ENCODE assay signal across 8 mouse cellular contexts in the genomic region with DNA sequence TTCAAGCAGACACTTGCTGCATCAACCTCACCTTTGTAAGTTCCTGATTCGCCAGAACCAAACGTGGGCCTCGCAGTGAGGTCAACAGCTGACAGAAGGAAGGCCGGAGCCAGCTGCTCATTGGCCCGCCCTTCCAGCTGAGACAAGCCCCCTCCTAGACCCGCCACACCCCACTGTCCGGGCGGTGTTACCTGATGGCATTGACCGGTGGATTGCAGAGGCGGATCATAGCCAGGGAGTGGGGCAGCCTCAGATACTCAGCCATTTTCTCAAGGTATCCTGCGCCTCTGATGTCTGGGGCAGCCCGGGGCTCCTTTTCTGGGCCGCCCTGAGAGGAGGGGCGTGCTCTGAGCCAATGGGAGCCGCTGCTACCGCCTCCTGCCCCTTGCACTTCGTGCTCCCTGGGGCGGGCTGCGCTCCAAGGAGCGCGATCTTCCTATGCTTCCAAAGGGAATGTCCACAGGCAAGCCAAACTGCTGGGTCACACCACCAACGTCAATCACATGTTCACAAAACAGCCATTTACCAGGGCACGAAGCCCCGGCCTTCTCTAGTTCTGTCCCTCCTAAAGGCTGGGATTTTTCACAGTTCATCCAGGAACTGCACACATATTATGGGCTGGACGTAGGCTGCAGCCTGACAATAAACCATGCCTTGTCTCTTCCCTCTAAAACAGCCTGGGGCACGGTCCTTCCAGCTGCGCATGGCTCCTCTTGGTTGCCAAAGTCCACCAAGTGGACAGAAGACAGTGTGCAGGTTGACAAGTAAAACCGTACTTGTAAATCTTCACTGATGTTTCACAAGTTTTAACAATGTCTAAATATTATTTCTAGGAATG. TPM values are rescaled to one million over a fixed set of nuclear protein-coding genes. Genes with fewer than 3 reads are reported as not detected.
DNase-seq lines count a peak whose midpoint lies in the region; ATAC-seq and TF ChIP-seq lines count a peak whose summit lies in the region.

A gene (minus strand): TSS at position 292 of the 838 bp plus-strand sequence.

- H3K36me3 ChIP-seq in embryonic facial prominence, embryonic 13.5 days = no peaks in the 10 kb centered on the region
- H3K36me3 ChIP-seq in heart, adult 2 months (ENCODE audit: control insufficient read depth, insufficient read depth, low read length) = no peaks in the 10 kb centered on the region; the same call in 1 of the 2 replicates
- H3K36me3 ChIP-seq in midbrain, embryonic 16.5 days (ENCODE audit: control insufficient read depth, insufficient read depth, low read length) = no peaks in the 10 kb centered on the region

- 6% methylated on average over 28 of the region's 28 CpGs for WGBS in embryonic facial prominence, embryonic 13.5 days
- WGBS in heart, adult 2 months = 7% methylated on average over 27 of the region's 28 CpGs
- WGBS in midbrain, embryonic 16.5 days = 8% methylated on average over 28 of the region's 28 CpGs

- peak within 1 kb of the TSS; percentile 73 for H3K9ac ChIP-seq in embryonic facial prominence, embryonic 13.5 days
- H3K9ac ChIP-seq in heart, adult 2 months (ENCODE audit: low read depth, low read length) = peak within 1 kb of the TSS; percentile 86
- peak within 1 kb of the TSS; percentile 69 for H3K9ac ChIP-seq in midbrain, embryonic 16.5 days (ENCODE audit: low read depth, low read length)

- peak within 1 kb of the TSS; percentile 56 for H3K4me3 ChIP-seq in embryonic facial prominence, embryonic 13.5 days
- peak within 1 kb of the TSS; percentile 71 for H3K4me3 ChIP-seq in heart, adult 2 months
- peak within 1 kb of the TSS; percentile 51 for H3K4me3 ChIP-seq in midbrain, embryonic 16.5 days (ENCODE audit: low read depth, low read length)

- no peaks in the 10 kb centered on the region for H3K9me3 ChIP-seq in embryonic facial prominence, embryonic 13.5 days
- no peaks in the 10 kb centered on the region for H3K9me3 ChIP-seq in midbrain, embryonic 16.5 days (replicated peaks; ENCODE audit: control insufficient read depth, low read length, poor library complexity, severe bottlenecking)

- H3K4me1 ChIP-seq in embryonic facial prominence, embryonic 13.5 days = peaks cover 3% of the 10 kb centered on the region; the same call in 1 of the 2 replicates
- peaks cover 2% of the 10 kb centered on the region for H3K4me1 ChIP-seq in heart, adult 2 months (ENCODE audit: control insufficient read depth, insufficient read depth, low read length)
- H3K4me1 ChIP-seq in midbrain, embryonic 16.5 days (ENCODE audit: control insufficient read depth, insufficient read depth, low read length) = no peaks in the 10 kb centered on the region; the same call in 1 of the 2 replicates

- peak; percentile 29 for DNase-seq in left cerebral cortex, adult 11 months (ENCODE audit: low spot score)
- DNase-seq in left cerebral cortex, adult 9 months (ENCODE audit: low spot score in 2 of 2) = no peak
- DNase-seq in heart, adult 2 months = peak; percentile 81 to 87
- peak; percentile 89 for DNase-seq in kidney, adult 18-20 months
- peak; percentile 79 for DNase-seq in liver
- peak; percentile 36 to 47 for DNase-seq in spleen, postnatal 36 days (ENCODE audit: low spot score in 2 of 2)

- peak within 1 kb of the TSS; percentile 83 for H3K4me2 ChIP-seq in embryonic facial prominence, embryonic 13.5 days
- peak within 1 kb of the TSS; percentile 81 for H3K4me2 ChIP-seq in midbrain, embryonic 16.5 days (ENCODE audit: low read length)

- intact Hi-C loops in heart, adult 2 months (cut with DNase I) = loop anchor here (5.0 kb wide), 1 partner anchor 480 kb away; a partner anchor contains a TSS

- peak; percentile 80 for TF ChIP-seq POLR2A in heart, adult 2 months (IDR thresholded peaks at IDR 0.05; ENCODE audit: insufficient read depth, low read depth, low read length)

- peak; percentile 78 for ATAC-seq in embryonic facial prominence, embryonic 13.5 days (ENCODE audit: insufficient number of reproducible peaks, insufficient read depth, low FRiP score, low TSS enrichment, low read depth)
- ATAC-seq in midbrain, embryonic 16.5 days = peak; percentile 93

- no peak for TF ChIP-seq EP300 in heart, adult 2 months (IDR thresholded peaks at IDR 0.05; ENCODE audit: insufficient read depth, low read depth, low read length)

- H3K27ac ChIP-seq in embryonic facial prominence, embryonic 13.5 days = no peak within 1 kb of the TSS
- H3K27ac ChIP-seq in heart, adult 2 months = peak within 1 kb of the TSS; percentile 86
- H3K27ac ChIP-seq in midbrain, embryonic 16.5 days (ENCODE audit: low read length) = peak within 1 kb of the TSS; percentile 63

- no peaks in the 10 kb centered on the region for H3K79me2 ChIP-seq in heart, adult 2 months (replicated peaks; ENCODE audit: control insufficient read depth, insufficient read depth, low read length)

- H3K27me3 ChIP-seq in embryonic facial prominence, embryonic 13.5 days = no peaks in the 10 kb centered on the region
- H3K27me3 ChIP-seq in heart, adult 2 months (ENCODE audit: control insufficient read depth, insufficient read depth, low read length) = no peaks in the 10 kb centered on the region
- no peaks in the 10 kb centered on the region for H3K27me3 ChIP-seq in midbrain, embryonic 16.5 days (ENCODE audit: control insufficient read depth, insufficient read depth, low read depth, low read length)

- TF ChIP-seq CTCF in heart, adult 2 months (IDR thresholded peaks at IDR 0.05) = no peak

RNA-seq across cellular contexts. Expression of the gene that starts here (rescaled TPM):
- polyA plus RNA-seq in embryonic facial prominence, embryonic 13.5 days (2015; fragmentation: Nextera tagmentation; extraction: Ambion mirVana) = 2.3 and 2.4 TPM in 2 replicates
- total RNA-seq in heart, adult 2 months (2021) = 10 to 100 TPM; 13.6 to 16.9 TPM
- 6.6 and 10.7 TPM in 2 replicates for polyA plus RNA-seq in heart, adult 2 months (2012; rRNA removed)
- polyA plus RNA-seq in midbrain, embryonic 16.5 days (2015; fragmentation: Nextera tagmentation; extraction: Ambion mirVana) = 1.8 and 1.9 TPM in 2 replicates

Comparison
In these comparisons a context has a peak if more than half of its experiments do, and no peak if none do; other contexts are left out.
1. DNase-seq: peak in left cerebral cortex, adult 11 months (single experiment), heart, adult 2 months (2 of 2), kidney, adult 18-20 months (single experiment), liver (single experiment) and spleen, postnatal 36 days (2 of 2); none in left cerebral cortex, adult 9 months (0 of 2).
2. Peak in every context shown above with its lines, with median percentiles within 50 percentile points of each other: H3K4me3 ChIP-seq and H3K9ac ChIP-seq.